Mouse (Mus musculus): Measurements from ENCODE around the gene Tmem161a.

- TF ChIP-seq CHD2 (IDR thresholded peaks at IDR 0.05; ENCODE audit: low read depth, low read length) (no peak), HCFC1 (IDR thresholded peaks at IDR 0.05; ENCODE audit: borderline replicate concordance, insufficient read depth, low read length) (peak; percentile 41; the same call in 1 of the 2 replicates), ZC3H11A (IDR thresholded peaks at IDR 0.05; ENCODE audit: borderline replicate concordance, low read depth, low read length) (no peak)
Measured at GRCm38 (mm10) chr8:70131166-70131883, 40.8 kb upstream of the Tmem161a start, which contains the start of gene Nr2c2ap.
